Mouse (Mus musculus) forebrain, embryonic 11.5 days (tissue): ENCODE measurements around the gene Olfr420. TPM values are rescaled to one million over a fixed set of nuclear protein-coding genes. Genes with fewer than 3 reads are reported as not detected.
A peak's percentile ranks its signal among the peaks of the same experiment; 100 is the strongest.

Experiments used
- ATAC-seq: fragments of 200-750 bp; cut with Nextera tagmentation; replicated peaks from 2 replicates; pipeline ENCODE4 v1.8.0; 2017; ENCODE audit warnings: moderate TSS enrichment; ENCODE audit not compliant: low FRiP score
- DNase-seq: peaks from one replicate; pipeline ENCODE4 v3.0.0-alpha.2; 2017; ENCODE audit warnings: low spot score
- H3K27ac ChIP-seq: fragments of 300-500 bp; sonication (generic); 2 replicates; pipeline ENCODE4 v1.5.1; 2014; ENCODE audit warnings: low read depth, low read length
- H3K27me3 ChIP-seq: fragments of 300-500 bp; sonication (generic); 2 replicates; pipeline ENCODE4 v1.6.1; 2014; ENCODE audit warnings: mild to moderate bottlenecking, low read length, mixed read lengths; ENCODE audit not compliant: control insufficient read depth, insufficient read depth
- H3K36me3 ChIP-seq: fragments of 300-500 bp; sonication (generic); 2 replicates; pipeline ENCODE4 v1.6.1; 2014; ENCODE audit warnings: mild to moderate bottlenecking, low read length, moderate library complexity, mixed read lengths; ENCODE audit not compliant: control insufficient read depth, insufficient read depth
- H3K4me1 ChIP-seq: fragments of 300-500 bp; sonication (generic); replicated peaks from 2 replicates; pipeline ENCODE4 v1.6.1; 2014; ENCODE audit warnings: low read length, mixed read lengths; ENCODE audit not compliant: control insufficient read depth, insufficient read depth
- H3K4me2 ChIP-seq: fragments of 300-500 bp; sonication (generic); 2 replicates; pipeline ENCODE4 v1.6.1; 2014; ENCODE audit warnings: low read depth, mild to moderate bottlenecking, low read length, moderate library complexity, mixed read lengths; ENCODE audit not compliant: severe bottlenecking
- H3K4me3 ChIP-seq: fragments of 300-500 bp; sonication (generic); 2 replicates; pipeline ENCODE4 v1.5.1; 2014; ENCODE audit warnings: low read depth, low read length
- H3K9ac ChIP-seq: fragments of 300-500 bp; sonication (generic); 2 replicates; pipeline ENCODE4 v1.6.1; 2014; ENCODE audit warnings: low read length
- H3K9me3 ChIP-seq: fragments of 300-500 bp; sonication (generic); 2 replicates; pipeline ENCODE4 v1.6.1; 2016; ENCODE audit warnings: low read length, mixed read lengths; ENCODE audit not compliant: control insufficient read depth
- WGBS: fragments of 180-500 bp; shearing (Covaris S2); extraction: QIAGEN DNeasy Blood & Tissue Kit; methylation state at CpG from one replicate; pipeline ENCODE4 v1.1.7; 2014; 5-methylcytosine and 5-hydroxymethylcytosine counted together
- polyA plus RNA-seq: library from polyadenylated mRNA; unstranded; fragments of >200 nt; fragmentation: Nextera tagmentation; extraction: Ambion mirVana; gene quantifications from 2 replicates; pipeline ENCODE4 v1.2.1, GENCODE M21; 2014

Olfr420 gene
- polyA plus RNA-seq: not detected in 2 replicates

DNA sequence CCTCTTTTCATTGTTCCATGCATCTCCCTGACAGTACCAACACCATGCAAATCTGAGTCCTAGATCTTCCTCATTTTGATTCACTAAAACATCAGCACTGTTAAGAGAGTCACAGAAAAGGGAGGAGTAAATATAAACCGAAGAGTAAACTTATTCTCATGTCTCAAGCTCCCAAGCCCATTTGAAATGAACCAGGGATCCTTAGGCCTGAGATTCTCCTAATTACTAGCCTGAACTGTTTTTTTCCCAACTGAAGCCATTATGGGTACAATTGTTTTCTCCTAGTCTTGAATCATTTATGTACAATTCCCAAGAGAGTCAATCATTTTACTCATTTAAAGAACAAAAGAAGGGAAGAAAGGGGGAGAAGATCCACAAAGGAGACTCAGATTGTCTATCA lies at the start of gene Olfr420:
Gene Olfr420 (plus strand): TSS at position 301 of the 400 bp plus-strand sequence.
- no peak for ATAC-seq

DNA sequence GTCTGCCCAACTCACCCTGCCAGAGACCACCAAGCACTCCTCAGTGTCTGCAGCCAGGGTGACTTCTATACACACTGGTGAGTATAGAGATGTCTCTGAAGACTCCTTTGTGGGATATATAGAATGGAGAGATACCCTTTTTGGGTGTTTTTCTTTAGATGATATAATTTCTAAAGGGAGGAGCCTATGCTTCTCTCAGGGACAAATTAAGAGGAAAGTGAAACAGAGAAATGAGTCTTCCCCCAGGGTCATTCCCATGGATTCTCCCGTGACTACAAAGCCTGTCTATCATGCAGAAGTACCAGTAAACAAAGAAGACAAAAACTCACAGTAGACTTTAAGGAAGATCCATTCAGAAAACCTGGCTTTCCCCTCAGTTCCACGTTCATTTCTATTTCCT lies 34.4 kb upstream of the Olfr420 start, which contains the start of gene Olfr231:
Gene Olfr231 (minus strand): TSS at position 101 of the 400 bp plus-strand sequence.
- no peaks in the 10 kb centered on the region for H3K27me3 ChIP-seq
- DNase-seq: no peak
- WGBS: 63% methylated on average over 2 of the region's 2 CpGs
- no peak within 1 kb of the TSS for H3K4me2 ChIP-seq
- no peaks in the 10 kb centered on the region for H3K9me3 ChIP-seq
- no peak within 1 kb of the TSS for H3K9ac ChIP-seq
- H3K4me1 ChIP-seq: no peaks in the 10 kb centered on the region
- no peak within 1 kb of the TSS for H3K27ac ChIP-seq
- no peak within 1 kb of the TSS for H3K4me3 ChIP-seq
- no peak for ATAC-seq
- H3K36me3 ChIP-seq: no peaks in the 10 kb centered on the region

More for the DNA sequence above, at the start of gene Olfr420:
- DNase-seq: no peak
- no peaks in the 10 kb centered on the region for H3K27me3 ChIP-seq
- H3K9ac ChIP-seq: no peak within 1 kb of the TSS
- no peaks in the 10 kb centered on the region for H3K36me3 ChIP-seq
- H3K9me3 ChIP-seq: no peaks in the 10 kb centered on the region
- no peak within 1 kb of the TSS for H3K4me3 ChIP-seq
- H3K27ac ChIP-seq: no peak within 1 kb of the TSS
- H3K4me1 ChIP-seq: no peaks in the 10 kb centered on the region
- 93% methylated on average over 1 of the region's 1 CpGs for WGBS
- H3K4me2 ChIP-seq: no peak within 1 kb of the TSS

DNA sequence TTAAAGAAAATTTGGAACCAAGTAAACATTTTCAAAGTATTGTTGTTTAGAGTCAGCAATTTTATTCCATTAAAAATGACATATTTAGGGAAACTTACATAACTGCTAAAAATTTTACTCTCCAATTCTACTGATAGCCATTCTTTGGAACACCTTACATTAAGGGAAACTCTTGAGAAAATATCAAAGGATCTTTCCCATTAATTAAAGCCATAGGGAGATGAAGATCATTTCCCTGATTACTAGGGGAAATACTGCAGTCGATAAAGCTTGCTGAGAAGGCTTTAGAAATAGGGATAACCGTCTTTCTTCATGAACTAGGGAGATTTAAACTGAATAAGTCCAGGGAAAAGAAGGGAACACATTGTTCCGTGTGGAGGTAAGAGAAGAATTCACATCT lies 24.2 kb upstream of the Olfr420 start, which contains the start of gene Olfr424:
Gene Olfr424 (plus strand): TSS at position 301 of the 400 bp plus-strand sequence.
- ATAC-seq (no peak), DNase-seq (no peak)
- Histone ChIP-seq H3K36me3 (no peaks in the 10 kb centered on the region), H3K4me3 (no peak within 1 kb of the TSS), H3K27ac (no peak within 1 kb of the TSS), H3K9me3 (no peaks in the 10 kb centered on the region), H3K4me2 (no peak within 1 kb of the TSS), H3K9ac (no peak within 1 kb of the TSS), H3K27me3 (no peaks in the 10 kb centered on the region), H3K4me1 (no peaks in the 10 kb centered on the region)
- WGBS: 77% methylated on average over 3 of the region's 3 CpGs

DNA sequence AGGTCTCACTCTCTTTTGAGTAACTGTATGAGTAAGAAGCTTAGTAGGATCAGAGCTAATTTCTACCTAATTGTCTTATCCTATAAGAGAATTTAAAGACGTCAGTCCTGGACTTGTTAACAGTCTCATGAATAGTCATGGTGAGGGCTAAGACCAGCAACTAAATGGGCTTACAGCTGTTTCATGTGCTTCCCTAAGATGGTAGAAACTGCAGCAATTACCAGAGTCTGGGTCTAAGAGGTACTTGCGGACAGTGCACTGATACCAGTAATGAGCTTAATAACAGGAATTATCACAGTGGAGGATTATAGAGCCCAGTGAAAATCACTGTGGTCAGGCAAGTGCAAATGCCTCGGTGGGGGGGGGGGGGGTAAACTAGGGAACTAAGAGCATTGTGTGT lies 23.4 kb upstream of the Olfr420 start:
- H3K9me3 ChIP-seq: no peaks in the 10 kb centered on the region
- no peaks in the 10 kb centered on the region for H3K4me1 ChIP-seq
- ATAC-seq (peak; percentile 75), DNase-seq (no peak)
- no peak overlapping the region for H3K4me3 ChIP-seq
- H3K27me3 ChIP-seq: no peaks in the 10 kb centered on the region
- H3K4me2 ChIP-seq: no peak overlapping the region
- WGBS: 42% methylated on average over 3 of the region's 3 CpGs
- no peak overlapping the region for H3K9ac ChIP-seq
- no peak overlapping the region for H3K27ac ChIP-seq
- no peaks in the 10 kb centered on the region for H3K36me3 ChIP-seq

DNA sequence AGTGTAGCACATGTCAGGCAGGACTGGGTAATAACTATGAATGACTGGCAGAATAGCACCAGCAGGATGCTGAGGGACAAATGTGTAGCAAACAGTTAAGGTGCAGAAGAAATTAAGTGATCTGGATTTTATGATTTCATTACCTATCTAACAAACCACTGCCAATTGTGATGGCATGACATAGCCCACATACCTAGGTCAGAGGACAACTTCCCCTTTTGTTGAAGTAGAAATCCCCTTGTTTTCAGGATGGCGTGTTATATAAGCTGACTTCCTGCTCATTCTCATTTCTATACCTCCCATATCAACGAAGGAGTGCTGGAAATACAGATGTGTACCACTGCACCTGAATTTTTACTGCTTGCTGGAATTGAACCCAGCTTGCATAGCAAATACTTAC lies 14.0 kb upstream of the Olfr420 start:
- Histone ChIP-seq H3K9me3 (no peaks in the 10 kb centered on the region), H3K4me1 (no peaks in the 10 kb centered on the region), H3K27me3 (no peaks in the 10 kb centered on the region), H3K36me3 (no peaks in the 10 kb centered on the region), H3K27ac (no peak overlapping the region), H3K4me2 (no peak overlapping the region), H3K9ac (no peak overlapping the region), H3K4me3 (no peak overlapping the region)
- 83% methylated on average over 2 of the region's 2 CpGs for WGBS
- no peak for ATAC-seq
- DNase-seq: no peak

DNA sequence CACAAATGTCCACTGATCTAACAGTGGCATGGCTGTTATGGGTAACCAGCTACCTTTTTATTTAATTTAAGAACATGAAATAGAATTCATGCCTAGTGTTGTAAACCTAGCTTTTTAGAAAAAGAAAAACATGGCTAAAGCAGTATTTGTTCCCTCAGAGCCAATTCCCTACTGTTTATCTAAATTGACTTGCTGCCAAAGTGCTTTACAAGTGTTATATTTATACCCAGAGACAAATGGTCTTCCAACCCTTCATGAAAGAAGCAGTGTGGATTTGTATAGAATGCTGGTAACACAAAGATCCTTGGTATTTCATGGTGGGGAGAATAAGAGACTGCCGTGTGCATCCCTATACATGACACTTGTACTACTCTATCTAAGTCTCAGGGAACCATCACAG lies 8.7 kb upstream of the Olfr420 start:
- ATAC-seq (no peak), DNase-seq (no peak)
- WGBS: 89% methylated on average over 1 of the region's 1 CpGs
- H3K27ac ChIP-seq: no peak overlapping the region
- no peaks in the 10 kb centered on the region for H3K36me3 ChIP-seq
- H3K4me2 ChIP-seq: no peak overlapping the region
- H3K4me1 ChIP-seq: no peaks in the 10 kb centered on the region
- H3K4me3 ChIP-seq: no peak overlapping the region
- no peaks in the 10 kb centered on the region for H3K27me3 ChIP-seq
- no peak overlapping the region for H3K9ac ChIP-seq
- H3K9me3 ChIP-seq: no peaks in the 10 kb centered on the region

DNA sequence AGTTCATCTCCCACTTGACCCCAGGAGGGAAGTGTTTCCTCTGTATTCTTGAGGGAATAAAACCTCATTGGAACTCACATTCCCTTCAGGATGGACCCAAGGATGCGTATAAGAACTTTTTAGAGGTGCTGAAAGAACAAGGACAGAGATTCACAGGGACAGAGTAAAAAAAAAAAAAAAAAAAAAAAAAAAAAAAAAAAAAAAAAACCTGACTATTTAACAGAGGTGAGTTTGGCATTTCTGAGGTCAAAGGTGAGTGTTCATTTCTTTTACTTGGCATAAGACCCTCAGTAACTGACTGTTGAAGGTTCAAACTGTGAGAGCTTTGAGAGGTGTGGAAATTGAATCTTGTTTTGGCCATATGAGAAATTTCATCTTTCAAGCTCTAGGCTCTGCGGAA lies 6.1 kb upstream of the Olfr420 start:
- H3K36me3 ChIP-seq: no peaks in the 10 kb centered on the region
- H3K9ac ChIP-seq: no peak overlapping the region
- WGBS: 85% methylated on average over 2 of the region's 2 CpGs
- H3K27ac ChIP-seq: no peak overlapping the region
- no peak for DNase-seq
- H3K4me1 ChIP-seq: no peaks in the 10 kb centered on the region
- no peaks in the 10 kb centered on the region for H3K9me3 ChIP-seq
- H3K4me2 ChIP-seq: no peak overlapping the region
- ATAC-seq: no peak
- no peaks in the 10 kb centered on the region for H3K27me3 ChIP-seq
- no peak overlapping the region for H3K4me3 ChIP-seq

DNA sequence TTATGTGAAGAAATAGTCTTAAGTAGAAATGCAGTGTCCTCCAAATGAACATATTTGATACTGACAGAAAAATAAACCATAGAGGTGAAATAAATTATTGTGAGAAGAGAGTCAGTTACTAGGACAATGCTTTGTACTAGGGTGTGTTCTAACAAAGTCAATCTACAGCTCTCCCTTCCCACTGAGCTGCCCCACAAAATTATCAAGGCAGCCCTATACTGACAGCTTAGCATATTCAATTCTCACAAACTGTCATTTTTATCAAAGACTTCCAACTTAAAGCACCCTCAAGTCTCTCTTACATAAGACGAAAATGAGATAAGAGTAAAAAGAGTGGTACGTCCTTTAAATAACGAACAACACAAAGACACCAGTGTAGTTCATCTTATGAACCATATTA lies 2.2 kb downstream of the Olfr420 start:
- no peak overlapping the region for H3K4me3 ChIP-seq
- ATAC-seq (no peak), DNase-seq (no peak)
- no peak overlapping the region for H3K27ac ChIP-seq
- WGBS: 93% methylated on average over 3 of the region's 3 CpGs
- no peaks in the 10 kb centered on the region for H3K36me3 ChIP-seq
- no peaks in the 10 kb centered on the region for H3K27me3 ChIP-seq
- no peaks in the 10 kb centered on the region for H3K4me1 ChIP-seq
- H3K4me2 ChIP-seq: no peak overlapping the region
- no peak overlapping the region for H3K9ac ChIP-seq
- no peaks in the 10 kb centered on the region for H3K9me3 ChIP-seq

DNA sequence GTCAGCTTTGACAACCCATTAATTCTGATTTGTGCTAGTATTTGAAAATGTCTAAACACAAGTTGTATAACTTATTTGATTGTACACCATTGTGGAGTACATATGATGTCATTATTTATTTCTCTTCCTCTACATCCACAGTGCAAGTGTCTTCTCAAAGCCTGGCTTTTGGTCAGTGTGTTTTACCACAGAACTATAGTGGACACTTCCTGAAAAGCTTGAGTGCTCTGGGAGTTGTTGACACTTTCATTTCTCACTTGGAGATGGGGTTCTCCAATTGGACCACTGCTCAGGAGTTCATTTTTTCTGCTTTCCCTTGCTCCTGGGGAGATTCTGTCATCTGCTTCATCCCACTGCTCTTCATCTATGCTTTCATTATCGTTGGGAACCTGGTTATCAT lies 3.1 kb downstream of the Olfr420 start:
- no peaks in the 10 kb centered on the region for H3K27me3 ChIP-seq
- H3K27ac ChIP-seq: no peak overlapping the region
- 76% methylated on average over 1 of the region's 1 CpGs for WGBS
- H3K4me3 ChIP-seq: no peak overlapping the region
- no peaks in the 10 kb centered on the region for H3K36me3 ChIP-seq
- H3K4me1 ChIP-seq: no peaks in the 10 kb centered on the region
- ATAC-seq (no peak), DNase-seq (no peak)
- no peak overlapping the region for H3K9ac ChIP-seq
- H3K9me3 ChIP-seq: no peaks in the 10 kb centered on the region
- no peak overlapping the region for H3K4me2 ChIP-seq
